Mouse (Mus musculus) testis, postnatal 10 days (tissue): ENCODE measurements at regions not wholly inside any gene's neighbourhood (a gene's known extent, or its start where the extent isn't known, plus 50 kb on each side); places are given as distances from the start of the nearest gene placed in this dataset.
"Not testable (repeated sequence)": the region's sequence is repeated elsewhere in the genome, so short reads cannot be mapped to it uniquely, and the experiment has no call there.

Source experiments
- DNase-seq: peaks from one replicate; pipeline ENCODE4 v3.0.0; 2021; ENCODE audit warnings: low spot score

GRCm38 (mm10) chr5:102123285-102123684 is 53.6 kb upstream of the Wdfy3 start:
- DNase-seq = no peak

DNA sequence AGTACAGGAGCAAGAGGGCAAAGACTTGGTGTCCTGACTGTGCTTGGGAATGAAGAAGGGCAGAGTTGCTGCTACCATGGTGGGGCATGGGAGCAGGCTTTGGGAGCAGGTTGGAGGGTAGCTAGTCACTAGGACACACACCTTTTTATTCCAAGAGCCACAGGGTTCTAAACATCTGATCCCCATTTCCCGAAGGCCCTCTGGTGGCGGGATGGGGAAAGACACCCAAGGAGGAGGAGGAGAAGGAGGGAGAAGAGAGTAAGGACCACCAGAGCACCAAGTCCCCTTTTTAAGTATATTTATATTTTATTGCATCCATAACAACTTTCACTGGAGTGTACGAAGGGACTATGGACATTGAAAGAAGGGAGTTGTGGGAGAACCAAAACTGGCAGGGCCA is 57.0 kb upstream of the Wdfy3 start:
- DNase-seq = peak; percentile 82

GRCm38 (mm10) chr5:102147991-102148390 is 78.3 kb upstream of the Wdfy3 start:
- DNase-seq = no peak

- DNase-seq = peak; percentile 88
Observed at GRCm38 (mm10) chr5:102149481-102150129, 79.9 kb upstream of the Wdfy3 start.

- DNase-seq = no peak
Observed at GRCm38 (mm10) chr5:102159621-102160020, 89.9 kb upstream of the Wdfy3 start.

- DNase-seq = no peak
Observed at GRCm38 (mm10) chr5:102167981-102168380, 98.3 kb upstream of the Wdfy3 start.

DNA sequence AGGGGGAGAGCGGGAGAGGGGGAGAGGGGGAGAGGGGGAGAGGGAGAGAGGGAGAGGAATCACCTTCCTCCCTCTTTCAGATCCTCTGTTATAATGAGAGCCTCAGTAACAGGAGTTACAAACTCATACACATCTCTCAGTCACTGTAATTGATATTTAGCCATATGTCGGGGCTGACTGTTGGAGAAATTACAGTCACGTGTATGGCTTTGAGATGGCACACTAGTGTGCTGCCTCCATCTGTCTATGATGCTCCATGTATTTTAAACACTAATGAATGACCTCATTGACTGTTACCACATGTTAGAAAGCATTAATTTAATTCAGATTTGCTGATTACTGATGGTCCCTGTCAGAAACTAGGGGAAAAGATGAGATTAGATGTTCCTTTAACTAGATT is 102.1 kb upstream of the Wdfy3 start:
- no peak for DNase-seq

GRCm38 (mm10) chr5:102180250-102180649 is 110.5 kb upstream of the Wdfy3 start:
- no peak for DNase-seq

DNA sequence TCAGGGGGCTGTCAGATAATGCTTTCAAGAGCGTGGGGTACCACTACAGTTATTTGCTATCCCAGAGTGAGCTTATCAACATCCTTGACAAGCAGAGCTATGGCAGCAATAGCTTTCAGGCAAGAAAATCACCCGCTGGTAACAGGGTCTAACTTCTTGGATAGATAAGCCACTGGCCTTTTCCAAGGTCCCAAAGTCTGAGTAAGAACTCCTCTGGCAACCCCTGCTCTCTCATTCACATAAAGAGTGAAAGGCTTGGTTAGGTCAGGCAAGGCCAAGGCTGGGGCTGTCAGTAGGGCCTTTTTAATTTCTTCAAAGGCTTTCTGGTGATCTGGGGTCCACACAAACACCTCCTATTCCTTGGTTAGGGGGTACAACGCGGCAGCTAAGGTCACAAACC is 119.2 kb upstream of the Wdfy3 start:
- not testable (repeated sequence) for DNase-seq

- no peak for DNase-seq
Observed at GRCm38 (mm10) chr5:102206456-102206855, 136.7 kb upstream of the Wdfy3 start.

- DNase-seq = peak; percentile 84
Observed at GRCm38 (mm10) chr5:102206953-102207352, 137.2 kb upstream of the Wdfy3 start.

DNA sequence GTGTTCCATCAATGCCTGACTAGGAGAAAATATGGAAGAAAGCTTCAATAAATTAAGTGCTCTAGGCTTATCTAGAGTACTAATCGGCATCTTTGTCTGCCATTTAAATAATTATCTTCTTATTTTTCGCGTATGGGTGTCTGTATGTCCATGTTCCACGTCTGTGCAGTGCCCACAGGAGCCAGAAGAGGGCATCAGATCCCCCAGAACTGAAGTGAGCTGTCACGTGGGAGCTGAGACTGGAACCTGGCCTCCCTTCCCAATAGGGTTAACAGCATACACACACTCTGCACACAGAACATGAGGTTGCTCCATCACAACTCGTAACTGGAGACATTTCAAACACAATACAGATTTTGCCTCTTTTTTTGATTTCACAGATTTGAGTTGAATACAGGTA is 143.4 kb upstream of the Wdfy3 start:
- DNase-seq = peak; percentile 72

GRCm38 (mm10) chr5:102227131-102227530 is 157.4 kb upstream of the Wdfy3 start:
- no peak for DNase-seq

DNA sequence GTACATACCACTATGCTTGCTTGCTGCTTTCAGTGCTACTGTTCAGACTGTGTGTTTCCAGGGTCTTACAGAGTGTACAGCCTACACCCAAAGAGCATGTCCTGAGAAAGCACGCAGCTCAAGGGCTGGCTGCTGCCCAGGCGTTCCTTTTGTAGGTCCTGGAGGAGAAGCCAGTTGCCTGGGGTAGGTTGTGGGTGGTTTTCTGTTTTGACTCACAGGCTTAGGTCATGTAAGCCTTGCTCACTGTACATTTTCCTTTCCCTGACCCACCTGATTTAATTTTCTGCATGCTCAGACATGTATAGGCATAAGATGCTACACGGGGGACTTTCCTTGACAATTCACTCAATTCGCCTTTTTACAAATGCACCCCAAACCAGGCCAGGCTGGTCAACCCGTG is 172.9 kb upstream of the Wdfy3 start:
- DNase-seq = no peak

- no peak for DNase-seq
Observed at GRCm38 (mm10) chr5:102244706-102245105, 175.0 kb upstream of the Wdfy3 start.

DNA sequence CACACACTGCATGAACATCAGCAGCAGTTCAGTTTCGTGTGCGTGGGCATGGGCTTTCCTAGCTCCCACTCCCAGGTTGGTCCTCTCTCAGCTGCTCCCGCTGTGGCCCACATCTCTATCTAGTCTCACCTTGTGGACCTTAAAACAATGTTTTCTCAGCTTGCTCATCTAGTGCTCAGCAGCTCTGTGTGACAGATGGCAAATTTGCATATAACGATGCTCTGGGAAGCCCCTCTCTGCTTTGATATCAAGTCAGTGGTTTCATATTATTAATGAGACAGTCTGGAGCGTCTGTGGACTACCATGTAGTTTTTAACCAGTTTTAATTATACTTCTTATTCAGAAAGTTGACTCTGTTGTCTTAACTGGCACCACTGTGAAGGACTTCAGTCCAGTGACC is 179.0 kb upstream of the Wdfy3 start:
- DNase-seq = no peak

DNA sequence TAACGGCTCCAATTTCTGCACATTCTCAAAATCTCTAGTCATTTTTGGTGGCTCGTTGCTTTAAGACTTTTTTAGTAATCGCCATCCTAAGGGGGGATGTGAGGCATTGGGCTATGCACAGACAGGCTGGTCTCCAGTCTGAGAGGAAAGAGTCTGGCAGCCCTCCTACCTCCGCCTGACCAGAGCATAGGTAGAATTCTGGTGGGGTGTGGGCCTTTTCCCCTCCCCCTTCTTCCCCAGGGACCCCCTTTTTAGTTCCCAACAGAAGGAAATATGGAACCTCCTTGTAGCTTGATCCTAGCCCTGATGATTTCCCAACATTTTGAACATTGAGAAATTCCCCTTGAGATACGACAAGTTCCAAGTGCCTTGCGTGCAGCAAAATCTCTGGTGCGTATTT is 181.4 kb upstream of the Wdfy3 start:
- no peak for DNase-seq

DNA sequence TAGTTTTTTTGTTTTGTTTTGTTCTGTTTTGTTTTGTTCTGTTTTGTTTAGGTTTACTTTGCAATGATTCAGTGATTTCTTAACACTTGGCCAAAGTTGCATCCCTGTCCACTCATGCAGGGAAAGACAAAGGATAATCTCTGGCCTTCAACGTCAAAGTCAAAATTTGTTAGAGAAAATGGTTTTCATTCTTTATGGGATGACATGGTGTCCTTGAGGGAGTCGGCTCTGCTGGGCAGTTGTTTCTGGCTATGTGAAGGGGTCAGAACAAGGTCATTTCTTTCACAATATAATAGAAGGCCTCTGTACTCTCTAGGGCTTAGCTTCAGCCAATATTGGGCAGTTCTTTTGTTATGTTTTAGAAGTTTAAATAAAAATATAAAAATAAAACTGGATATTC is 184.1 kb upstream of the Wdfy3 start:
- no peak for DNase-seq

- DNase-seq = no peak
Observed at GRCm38 (mm10) chr5:102257104-102257503, 187.4 kb upstream of the Wdfy3 start.

DNA sequence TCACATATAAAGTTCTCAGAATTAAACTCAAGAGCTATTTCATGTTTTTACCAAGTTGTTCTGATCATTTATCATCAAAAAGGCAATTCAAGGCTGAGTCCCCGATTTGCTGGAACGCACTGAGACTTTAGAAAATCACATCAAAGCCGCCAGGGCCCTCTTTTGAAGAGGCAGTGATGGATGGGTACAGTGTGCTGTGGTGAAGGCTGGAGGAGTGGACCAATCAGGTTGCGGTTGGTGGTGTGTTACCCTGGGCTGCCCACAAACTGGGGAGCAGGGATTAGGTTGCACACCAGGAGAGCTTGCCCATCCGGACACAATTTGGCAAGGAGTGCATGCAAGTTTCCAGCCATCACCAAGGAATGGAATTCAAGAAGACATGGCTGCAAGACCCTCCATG is 191.9 kb upstream of the Wdfy3 start:
- no peak for DNase-seq

- DNase-seq = no peak
Observed at GRCm38 (mm10) chr5:102266451-102266850, 196.7 kb upstream of the Wdfy3 start.

- no peak for DNase-seq
Observed at GRCm38 (mm10) chr5:102267150-102267549, 197.4 kb upstream of the Wdfy3 start.

DNA sequence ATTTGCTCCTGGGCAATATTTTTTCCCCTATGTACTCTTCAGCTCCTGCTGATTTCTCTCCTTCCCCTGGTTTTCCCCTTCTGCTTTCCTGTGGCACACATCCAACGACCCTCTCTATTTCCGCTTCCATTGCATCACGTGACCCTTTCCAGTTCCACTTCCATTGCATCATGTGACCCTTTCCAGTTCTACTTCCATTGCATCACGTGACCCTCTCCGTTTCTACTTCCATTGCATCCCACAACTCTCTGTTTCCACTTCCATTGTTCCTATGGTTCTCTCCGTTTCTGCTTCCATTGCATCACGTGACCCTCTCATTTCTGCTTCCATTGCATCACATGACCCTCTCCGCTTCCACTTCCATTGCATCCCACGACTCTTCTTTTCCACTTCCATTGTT is 199.5 kb upstream of the Wdfy3 start:
- DNase-seq = no peak

GRCm38 (mm10) chr5:102275621-102276020 is 205.6 kb upstream of the Arhgap24 start:
- no peak for DNase-seq

DNA sequence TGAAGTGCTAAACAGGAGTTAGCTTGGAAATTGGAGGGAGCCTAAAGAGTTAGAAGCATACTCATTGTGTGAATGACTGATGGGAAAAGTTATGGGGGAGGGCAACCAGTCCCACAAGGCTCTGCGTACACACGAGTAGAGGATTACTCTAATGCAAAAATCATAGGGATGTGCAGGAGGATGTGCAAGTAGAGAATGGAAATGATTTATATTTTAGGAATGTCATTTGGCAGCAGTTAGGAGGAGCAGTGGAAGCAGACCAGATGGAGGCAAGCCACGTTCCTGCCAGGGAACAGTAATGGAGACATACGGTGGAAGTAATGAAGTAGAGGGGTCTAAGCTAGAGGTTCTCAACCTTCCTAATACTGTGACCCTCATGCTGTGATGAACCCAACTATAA is 194.1 kb upstream of the Arhgap24 start:
- DNase-seq = no peak
